Mouse (Mus musculus) brain, adult 2 months (tissue): Measurements from ENCODE around the gene Ccdc107.

Source experiments
- DNase-seq: peaks from one replicate; pipeline ENCODE4 v3.0.0; 2011; ENCODE audit warnings: low read depth, low spot score

Ccdc107 gene

GRCm38 (mm10) chr4:43511675-43512454 is 19.2 kb downstream of the Ccdc107 start:
- no peak for DNase-seq

- DNase-seq = no peak
Observed at GRCm38 (mm10) chr4:43512653-43513052, 20.0 kb downstream of the Ccdc107 start.

GRCm38 (mm10) chr4:43513300-43513699 is 20.6 kb downstream of the Ccdc107 start:
- no peak for DNase-seq

GRCm38 (mm10) chr4:43513791-43514190 is 21.1 kb downstream of the Ccdc107 start:
- DNase-seq = no peak

GRCm38 (mm10) chr4:43515764-43516708 is 23.3 kb downstream of the Ccdc107 start:
- DNase-seq = no peak

- DNase-seq = no peak
Observed at GRCm38 (mm10) chr4:43519551-43519950, 26.9 kb downstream of the Ccdc107 start.

GRCm38 (mm10) chr4:43519956-43520355 is 27.3 kb downstream of the Ccdc107 start:
- peak; percentile 93 for DNase-seq

- DNase-seq = no peak
Observed at GRCm38 (mm10) chr4:43527880-43528279, 35.2 kb downstream of the Ccdc107 start.

GRCm38 (mm10) chr4:43528487-43528886 is 35.8 kb downstream of the Ccdc107 start:
- no peak for DNase-seq

GRCm38 (mm10) chr4:43530081-43530501 is 37.4 kb downstream of the Ccdc107 start:
- DNase-seq = peak; percentile 20

GRCm38 (mm10) chr4:43530581-43530980 is 37.9 kb downstream of the Ccdc107 start:
- DNase-seq = peak; percentile 91

- no peak for DNase-seq
Observed at GRCm38 (mm10) chr4:43533270-43533669, 40.6 kb downstream of the Ccdc107 start.

GRCm38 (mm10) chr4:43535628-43536027 is 42.9 kb downstream of the Ccdc107 start:
- DNase-seq = no peak

GRCm38 (mm10) chr4:43536031-43536430 is 43.3 kb downstream of the Ccdc107 start:
- DNase-seq = no peak

GRCm38 (mm10) chr4:43542044-43542443 is 49.3 kb downstream of the Ccdc107 start:
- DNase-seq = no peak
